Mouse (Mus musculus): ENCODE measurements around the gene Rnf212.
"Not testable (repeated sequence)": the region's sequence is repeated elsewhere in the genome, so short reads cannot be mapped to it uniquely, and the experiment has no call there.

Gene Rnf212

GRCm38 (mm10) chr5:108774630-108775306, at the start of gene Rnf212:
Gene Rnf212, minus strand, starts transcription at chr5:108774982.
- DNase-seq (ENCODE audit: extremely low spot score, low spot score): no peak

DNA sequence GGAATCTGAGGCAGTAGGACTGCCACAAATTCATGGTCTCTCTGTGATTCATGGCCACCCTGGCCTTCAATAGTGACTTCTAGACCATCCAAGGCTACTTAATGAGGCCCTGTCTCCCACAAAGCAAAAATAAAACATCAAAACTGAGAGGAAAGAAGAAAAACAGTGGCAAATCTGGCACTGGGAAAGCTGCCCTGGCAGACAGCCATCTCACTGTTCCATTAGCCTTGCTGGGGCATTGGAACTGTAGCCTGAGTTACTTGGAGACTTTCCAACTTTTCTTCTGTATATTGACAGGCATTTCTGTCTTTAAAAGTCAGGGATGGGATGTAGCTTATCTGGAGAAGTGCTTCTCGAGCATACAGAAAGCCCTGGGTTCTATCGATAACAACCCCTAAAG, 48.5 kb upstream of the Rnf212 start:
- DNase-seq (ENCODE audit: extremely low spot score, low spot score): no peak

DNA sequence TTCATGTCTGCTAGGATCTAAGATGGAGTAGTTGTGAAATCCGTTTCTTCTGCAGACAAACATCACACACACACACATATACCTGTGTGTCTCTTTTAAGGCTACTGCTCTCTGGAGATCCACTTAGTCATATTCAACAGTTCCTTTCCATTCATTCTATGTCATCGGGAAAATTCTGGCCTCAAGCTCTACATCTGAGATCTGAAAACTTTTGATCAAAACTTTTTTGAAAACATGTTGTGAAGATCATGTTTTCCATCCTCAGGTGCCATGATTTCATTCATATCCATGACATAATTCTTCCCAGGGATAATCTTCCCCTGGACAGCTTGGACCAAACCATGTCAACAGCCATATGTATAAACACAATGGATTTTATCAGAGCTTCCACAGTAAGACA, 34.0 kb upstream of the Rnf212 start, which contains the start of gene Vmn2r8:
Gene Vmn2r8, minus strand, starts transcription at position 101 of the 400 bp plus-strand sequence.
- not testable (repeated sequence) for DNase-seq (ENCODE audit: extremely low spot score, low spot score)

GRCm38 (mm10) chr5:108803646-108804045, 28.9 kb upstream of the Rnf212 start:
- DNase-seq (ENCODE audit: extremely low spot score, low spot score): no peak

DNA sequence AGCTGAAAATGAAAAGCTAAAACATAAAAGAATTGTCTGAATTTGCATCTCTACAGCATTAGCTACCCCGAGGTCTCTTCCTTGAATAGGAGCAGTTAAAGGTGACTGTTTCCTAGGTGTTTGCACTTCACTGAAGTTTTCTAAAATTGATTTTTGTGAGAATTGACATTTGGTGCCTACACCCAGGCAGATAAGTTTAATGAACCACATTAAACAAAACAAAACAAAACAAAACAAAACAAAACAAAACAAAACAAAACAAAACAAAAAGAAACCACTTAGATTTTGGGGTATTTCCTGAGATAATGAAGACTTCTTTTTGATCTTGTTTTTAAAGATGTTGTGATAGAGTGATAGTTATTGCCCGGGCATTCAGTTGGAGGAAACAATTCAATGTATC, 20.5 kb upstream of the Rnf212 start, which contains the start of gene Tmed11:
Gene Tmed11, minus strand, starts transcription at position 101 of the 400 bp plus-strand sequence.
- DNase-seq (ENCODE audit: extremely low spot score, low spot score): not testable (repeated sequence)

GRCm38 (mm10) chr5:108790385-108790784, 15.6 kb upstream of the Rnf212 start:
- peak; percentile 20 for DNase-seq (ENCODE audit: extremely low spot score, low spot score)

DNA sequence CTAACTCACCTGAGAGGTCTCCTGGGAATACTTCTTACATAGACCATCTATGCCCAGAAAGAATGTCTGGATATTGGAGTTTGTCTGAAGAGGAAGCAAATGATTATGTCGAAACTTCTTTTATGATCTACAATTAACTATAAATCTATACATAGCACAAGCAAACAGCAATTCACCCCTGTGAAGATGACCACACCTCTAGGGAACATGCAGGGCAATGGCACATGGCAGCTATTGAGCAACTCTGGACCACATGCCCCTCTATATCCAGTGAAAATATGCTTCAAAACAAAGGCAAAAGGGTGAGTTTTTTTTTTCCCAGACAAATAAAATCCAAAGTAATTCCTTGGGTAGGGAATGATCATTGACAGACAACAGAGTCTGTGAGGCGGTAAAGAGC, 14.8 kb downstream of the Rnf212 start:
- DNase-seq (ENCODE audit: extremely low spot score, low spot score): no peak

DNA sequence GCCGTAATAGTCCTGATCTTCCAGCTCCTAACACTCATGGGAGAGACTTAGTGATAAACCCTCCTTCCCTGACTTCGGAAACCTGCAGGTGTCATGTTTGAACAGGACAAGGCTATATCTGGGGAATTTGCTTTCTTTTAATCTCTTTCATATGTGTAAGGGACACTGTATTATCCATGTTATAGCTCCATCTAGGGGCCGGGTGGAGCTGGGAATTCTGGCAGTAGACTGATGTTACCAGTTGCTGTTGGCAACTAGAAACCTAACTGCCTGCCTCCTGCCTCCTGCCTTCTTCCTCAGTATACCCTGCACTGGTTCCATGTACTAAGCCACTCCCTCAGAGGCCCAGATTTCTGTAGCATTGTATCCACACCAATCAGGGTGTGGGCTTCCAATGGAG, 16.4 kb downstream of the Rnf212 start:
- no peak for DNase-seq (ENCODE audit: extremely low spot score, low spot score)

DNA sequence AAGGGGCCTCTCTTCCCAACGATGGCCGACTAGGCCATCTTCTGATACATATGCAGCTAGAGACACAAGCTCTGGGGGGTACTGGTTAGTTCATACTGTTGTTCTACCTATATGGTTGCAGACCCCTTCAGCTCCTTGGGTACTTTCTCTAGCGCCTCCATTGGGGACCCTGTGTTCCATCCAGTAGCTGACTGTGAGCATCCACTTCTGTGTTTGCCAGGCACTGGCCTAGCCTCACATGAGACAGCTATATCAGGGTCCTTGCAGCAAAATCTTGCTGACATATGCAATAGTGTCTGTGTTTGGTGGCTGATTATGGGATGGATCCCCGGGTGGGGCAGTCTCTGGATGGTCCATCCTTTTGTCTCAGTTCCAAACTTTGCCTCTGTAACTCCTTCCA, 23.5 kb downstream of the Rnf212 start:
- not testable (repeated sequence) for DNase-seq (ENCODE audit: extremely low spot score, low spot score)

- DNase-seq (ENCODE audit: extremely low spot score, low spot score): no peak
Observed at GRCm38 (mm10) chr5:108750328-108751210, 24.2 kb downstream of the Rnf212 start.

DNA sequence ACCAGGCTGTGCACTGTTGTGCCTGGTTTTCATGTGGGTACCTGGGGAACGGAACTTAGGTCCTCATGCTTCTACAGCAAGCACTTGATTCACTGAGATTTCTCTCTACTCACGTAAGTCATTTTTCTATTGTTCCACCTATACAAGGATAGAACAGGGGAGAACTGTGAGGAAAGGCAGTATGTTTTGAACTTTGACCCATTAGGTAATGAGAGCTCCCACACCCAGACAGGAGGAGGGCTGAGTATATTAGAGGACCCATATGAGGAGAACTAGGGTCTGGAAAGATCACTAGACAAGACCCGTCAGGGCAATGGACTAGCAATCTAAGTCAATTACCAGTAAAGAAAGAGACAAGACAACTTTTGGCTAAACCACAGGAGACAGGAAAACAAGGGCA, 30.2 kb downstream of the Rnf212 start:
- no peak for DNase-seq (ENCODE audit: extremely low spot score, low spot score)

DNA sequence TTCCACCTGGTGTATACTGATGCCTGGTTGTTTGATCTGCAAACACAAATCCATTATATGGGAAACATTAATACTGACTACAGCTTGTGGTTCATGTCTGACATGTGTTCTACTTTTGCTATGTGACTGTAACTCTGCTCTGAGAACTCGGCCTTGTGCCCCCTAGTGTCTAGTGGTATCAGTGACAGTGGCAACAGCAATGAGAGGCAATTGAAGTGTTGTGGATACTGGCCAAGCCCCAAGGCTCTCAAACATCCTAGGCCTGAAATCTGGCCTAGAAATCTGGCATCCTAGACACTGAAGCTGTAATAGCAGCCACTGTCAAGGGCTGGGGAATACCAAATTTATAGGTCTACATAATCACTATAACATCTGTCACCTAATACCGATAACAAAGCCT, 30.9 kb downstream of the Rnf212 start:
- DNase-seq (ENCODE audit: extremely low spot score, low spot score): no peak

GRCm38 (mm10) chr5:108742596-108742995, 32.2 kb downstream of the Rnf212 start:
- DNase-seq (ENCODE audit: extremely low spot score, low spot score): no peak

DNA sequence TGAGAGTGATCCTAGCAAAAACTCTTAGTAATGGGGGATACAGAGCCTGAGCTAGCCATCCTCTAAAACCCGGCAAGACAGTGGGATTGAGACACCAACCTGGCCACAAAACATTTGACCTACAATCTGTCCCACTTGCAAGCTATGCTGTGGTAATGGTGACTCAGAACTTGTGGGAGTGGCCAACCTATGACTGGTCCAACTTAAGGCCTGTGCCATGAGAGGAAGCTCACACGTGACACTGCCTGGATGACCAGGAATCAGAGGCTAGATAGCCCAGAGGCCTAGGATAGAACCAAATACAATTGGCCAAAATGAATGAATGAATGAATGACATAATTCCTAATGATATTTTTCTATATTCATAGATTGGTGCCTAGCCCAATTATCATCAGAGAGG, 32.9 kb downstream of the Rnf212 start:
- DNase-seq (ENCODE audit: extremely low spot score, low spot score): no peak

DNA sequence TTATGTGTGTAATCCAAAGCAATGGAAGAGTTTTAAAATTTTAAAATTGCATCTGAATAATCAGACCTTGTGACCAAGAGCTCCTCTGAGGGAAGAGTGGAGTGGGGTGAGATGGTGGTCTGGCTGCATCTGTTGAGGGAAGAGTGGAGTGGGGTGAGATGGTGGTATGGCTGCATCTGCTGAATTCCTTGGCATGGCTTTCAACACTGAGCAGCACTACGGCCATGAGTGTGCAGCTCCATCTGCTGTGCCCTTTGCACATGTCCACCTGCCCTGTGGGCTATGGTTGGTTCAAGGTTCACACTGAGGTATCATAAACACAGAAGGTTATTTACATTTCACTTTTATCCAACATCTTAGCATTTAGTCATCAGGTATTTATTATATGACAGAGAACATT, 47.4 kb downstream of the Rnf212 start:
- no peak for DNase-seq (ENCODE audit: extremely low spot score, low spot score)

- peak; percentile 69 for DNase-seq (ENCODE audit: extremely low spot score, low spot score)
Observed at GRCm38 (mm10) chr5:108726557-108727248, 48.1 kb downstream of the Rnf212 start.

GRCm38 (mm10) chr5:108724006-108724405, 50.8 kb downstream of the Rnf212 start:
- DNase-seq (ENCODE audit: extremely low spot score, low spot score): no peak

GRCm38 (mm10) chr5:108719761-108720160, 55.0 kb downstream of the Rnf212 start:
- DNase-seq (ENCODE audit: extremely low spot score, low spot score): no peak

DNA sequence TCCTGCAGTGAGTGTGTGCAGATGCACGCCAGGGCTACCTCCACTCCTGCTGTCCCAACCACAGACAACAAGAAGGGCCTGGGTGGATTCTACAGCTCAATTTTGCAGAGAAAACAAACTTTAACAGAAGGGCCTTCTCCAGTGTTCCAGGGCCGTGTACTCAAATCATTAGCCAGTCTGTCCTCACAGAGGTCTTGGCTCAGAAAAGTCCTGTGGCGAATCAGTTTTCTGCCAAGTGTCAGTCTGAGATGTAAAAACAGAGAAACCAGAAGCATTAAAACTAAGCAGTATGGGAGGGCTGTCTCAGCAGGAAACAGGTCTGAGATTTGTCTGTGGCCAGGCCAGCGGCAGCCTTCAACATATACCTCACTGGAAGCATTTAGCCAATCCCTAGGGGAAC, 56.7 kb downstream of the Rnf212 start:
- no peak for DNase-seq (ENCODE audit: extremely low spot score, low spot score)

DNA sequence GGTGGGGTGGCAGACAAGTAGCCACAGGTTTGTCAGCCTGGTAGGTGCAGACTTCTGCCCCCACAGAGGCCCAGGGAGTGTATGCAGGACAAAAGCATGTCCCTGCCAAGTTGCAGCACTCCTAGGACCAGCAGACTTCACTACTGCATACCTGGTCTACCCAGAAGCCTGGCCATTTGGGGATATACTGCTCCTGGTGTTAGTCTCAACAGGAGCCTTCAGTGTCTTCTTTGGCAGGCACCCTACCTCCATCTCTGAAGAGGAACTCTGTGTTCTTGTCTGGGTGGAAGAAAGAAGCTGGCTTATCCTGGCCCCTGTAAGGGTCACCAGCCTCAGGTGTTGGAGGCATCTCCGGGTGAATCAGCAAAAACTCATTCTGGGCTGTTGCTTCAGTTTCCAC, 58.8 kb downstream of the Rnf212 start:
- no peak for DNase-seq (ENCODE audit: extremely low spot score, low spot score)

- DNase-seq (ENCODE audit: extremely low spot score, low spot score): no peak
Observed at GRCm38 (mm10) chr5:108714149-108714548, 60.6 kb downstream of the Rnf212 start.

DNA sequence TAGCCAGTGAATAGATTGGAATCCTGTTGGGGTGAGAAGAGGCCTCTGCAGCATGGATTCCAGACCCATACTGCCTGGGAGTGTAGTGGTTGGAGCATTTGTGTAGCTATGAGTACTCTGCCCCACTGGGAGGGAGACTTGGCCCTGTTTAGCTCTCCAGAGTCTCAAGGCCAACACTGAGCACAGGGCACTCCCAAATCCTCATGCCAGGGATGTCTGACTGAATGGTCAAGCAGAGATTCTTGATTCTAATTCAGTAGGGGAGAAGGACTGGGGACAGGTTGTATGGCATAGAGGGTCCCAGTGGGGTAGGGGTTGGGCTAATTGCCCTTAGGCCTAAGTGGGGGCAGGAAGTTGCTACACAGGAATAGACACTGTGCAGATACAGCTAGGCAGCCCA, 61.1 kb downstream of the Rnf212 start:
- DNase-seq (ENCODE audit: extremely low spot score, low spot score): no peak

Data from neural tube, embryonic 10.5 days (tissue).